Mouse (Mus musculus): ENCODE results near the gene Dscam. TPM values are rescaled to one million over a fixed set of nuclear protein-coding genes. Genes with fewer than 3 reads are reported as not detected.

The Dscam gene
- total and polyA plus RNA-seq, 2 experiments from 2014 or later, result not detected

DNA sequence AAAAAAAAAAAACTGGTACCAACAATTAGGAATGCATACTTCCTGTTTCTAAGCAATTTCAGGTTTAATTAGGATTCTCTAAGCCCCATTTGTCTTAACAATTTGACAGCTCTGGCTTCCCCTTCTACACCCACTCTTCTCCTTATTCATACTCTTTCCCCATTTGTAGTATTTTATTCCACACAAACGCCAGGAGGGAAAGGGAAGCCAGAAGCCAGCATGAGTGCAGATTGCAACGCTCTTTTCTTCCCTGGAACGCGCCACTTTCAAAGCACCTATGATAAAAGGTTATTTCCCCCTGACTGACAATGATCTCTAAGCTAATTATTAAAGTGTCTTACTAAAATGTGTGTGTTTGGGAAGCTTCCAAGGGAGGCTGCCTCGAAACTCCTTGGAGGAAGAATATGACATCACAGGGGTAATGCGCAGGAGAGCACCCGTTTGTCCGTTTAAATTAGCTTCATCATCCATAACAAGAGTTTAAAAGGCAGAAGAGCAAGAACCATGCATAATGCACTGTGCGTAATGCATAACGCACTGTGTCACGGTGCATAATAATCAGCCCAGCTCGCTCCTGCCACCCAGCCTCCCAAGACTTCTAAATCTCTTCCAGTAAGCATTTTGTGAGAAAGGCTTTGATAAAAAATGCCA, 25.9 kb downstream of the Dscam start:
- Histone ChIP-seq H3K4me1 (ENCODE audit: control insufficient read depth, insufficient read depth) (no peaks in the 10 kb centered on the region), H3K27ac (ENCODE audit: low read depth) (no peak overlapping the region), H3K4me3 (ENCODE audit: low read depth, low read length) (no peak overlapping the region), H3K36me3 (replicated peaks; ENCODE audit: control insufficient read depth, insufficient read depth, low read length) (no peaks in the 10 kb centered on the region), H3K9me3 (replicated peaks; ENCODE audit: control insufficient read depth, low read length) (no peaks in the 10 kb centered on the region), H3K9ac (replicated peaks; ENCODE audit: low read depth, low read length) (no peak overlapping the region), H3K4me2 (ENCODE audit: low read depth, low read length) (no peak overlapping the region), H3K27me3 (ENCODE audit: control insufficient read depth, insufficient read depth, low read length) (no peaks in the 10 kb centered on the region)
- ATAC-seq (ENCODE audit: insufficient read depth, low read depth) (no peak), DNase-seq (ENCODE audit: low spot score) (no peak)
- TF ChIP-seq EP300 (IDR thresholded peaks at IDR 0.05; ENCODE audit: low read depth) (no peak), CTCF (IDR thresholded peaks at IDR 0.05; ENCODE audit: low read depth) (no peak)
- 72% methylated on average over 12 of the region's 12 CpGs for WGBS

DNA sequence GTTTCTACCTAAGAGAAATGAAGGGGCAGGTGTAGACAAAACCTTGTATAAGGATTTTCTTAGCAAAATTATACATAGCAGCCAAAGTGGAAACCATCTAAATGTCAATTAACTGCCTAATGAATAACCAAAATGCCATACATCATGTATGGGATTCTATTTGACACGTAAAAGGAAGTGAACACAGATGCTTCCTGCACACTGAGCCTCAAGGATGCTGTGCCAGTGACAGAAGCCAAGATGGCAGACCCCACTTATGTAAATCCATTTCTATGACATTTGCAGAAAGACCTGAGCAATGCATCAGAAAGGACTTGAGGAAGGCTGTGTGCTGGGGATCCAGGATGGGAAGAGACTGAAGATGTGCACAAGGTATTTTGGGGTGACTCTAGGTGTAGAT, 28.6 kb downstream of the Dscam start:
- Histone ChIP-seq H3K4me1 (ENCODE audit: control insufficient read depth, insufficient read depth) (no peaks in the 10 kb centered on the region), H3K27me3 (ENCODE audit: control insufficient read depth, insufficient read depth, low read length) (no peaks in the 10 kb centered on the region), H3K9me3 (replicated peaks; ENCODE audit: control insufficient read depth, low read length) (no peaks in the 10 kb centered on the region), H3K36me3 (replicated peaks; ENCODE audit: control insufficient read depth, insufficient read depth, low read length) (no peaks in the 10 kb centered on the region), H3K4me2 (ENCODE audit: low read depth, low read length) (no peak overlapping the region), H3K4me3 (ENCODE audit: low read depth, low read length) (no peak overlapping the region), H3K27ac (ENCODE audit: low read depth) (no peak overlapping the region), H3K9ac (replicated peaks; ENCODE audit: low read depth, low read length) (no peak overlapping the region)
- ATAC-seq (ENCODE audit: insufficient read depth, low read depth) (no peak), DNase-seq (ENCODE audit: low spot score) (no peak)
- TF ChIP-seq CTCF (IDR thresholded peaks at IDR 0.05; ENCODE audit: low read depth), result no peak
- TF ChIP-seq EP300 (IDR thresholded peaks at IDR 0.05; ENCODE audit: low read depth), result no peak
- 59% methylated on average over 1 of the region's 1 CpGs for WGBS

DNA sequence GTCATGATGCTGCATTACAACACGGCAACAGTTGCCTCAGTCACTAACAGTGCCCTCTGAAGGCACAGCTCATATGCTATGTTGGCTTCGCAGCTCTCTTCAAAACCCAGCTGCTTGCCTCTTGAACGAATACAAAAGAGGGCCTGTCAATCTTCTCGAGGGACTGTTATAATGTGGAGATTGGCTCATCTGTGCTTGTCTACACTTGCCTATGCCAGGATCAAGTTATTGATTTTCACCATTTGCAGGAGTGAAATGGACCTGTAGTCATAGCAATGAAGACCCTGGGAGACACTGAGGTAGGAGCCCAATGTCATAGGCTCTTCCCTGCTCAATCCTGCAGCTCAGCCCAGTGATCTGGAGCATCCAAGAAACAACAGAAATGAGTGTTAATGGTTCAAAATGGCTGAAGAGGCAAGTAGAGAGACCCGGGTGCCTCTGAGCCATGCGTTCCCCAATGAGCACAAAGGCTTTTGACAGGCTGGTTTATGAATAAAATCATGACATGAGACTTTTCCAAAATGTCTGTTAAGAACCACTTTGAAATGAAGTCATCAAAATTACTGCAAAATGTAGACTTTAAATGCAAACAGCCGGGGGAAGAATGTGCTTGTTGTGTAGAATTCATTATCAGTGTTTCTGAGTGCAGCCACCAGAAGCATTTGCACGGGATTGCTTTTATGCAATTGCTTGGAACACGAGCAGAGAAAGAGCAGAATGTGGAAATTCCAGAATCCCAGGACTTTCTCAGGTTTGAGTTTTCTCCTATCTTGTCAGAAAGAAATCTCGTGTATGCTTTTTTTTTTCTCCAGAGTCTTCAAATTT, 35.3 kb downstream of the Dscam start:
- TF ChIP-seq CTCF (IDR thresholded peaks at IDR 0.05; ENCODE audit: low read depth), result no peak
- Histone ChIP-seq H3K36me3 (replicated peaks; ENCODE audit: control insufficient read depth, insufficient read depth, low read length) (no peaks in the 10 kb centered on the region), H3K4me3 (ENCODE audit: low read depth, low read length) (no peak overlapping the region), H3K27me3 (ENCODE audit: control insufficient read depth, insufficient read depth, low read length) (no peaks in the 10 kb centered on the region), H3K4me2 (ENCODE audit: low read depth, low read length) (no peak overlapping the region), H3K4me1 (ENCODE audit: control insufficient read depth, insufficient read depth) (no peaks in the 10 kb centered on the region), H3K27ac (ENCODE audit: low read depth) (no peak overlapping the region), H3K9me3 (replicated peaks; ENCODE audit: control insufficient read depth, low read length) (no peaks in the 10 kb centered on the region), H3K9ac (replicated peaks; ENCODE audit: low read depth, low read length) (no peak overlapping the region)
- WGBS, result 69% methylated on average over 10 of the region's 10 CpGs
- DNase-seq (ENCODE audit: low spot score) (no peak), ATAC-seq (ENCODE audit: insufficient read depth, low read depth) (no peak)

DNA sequence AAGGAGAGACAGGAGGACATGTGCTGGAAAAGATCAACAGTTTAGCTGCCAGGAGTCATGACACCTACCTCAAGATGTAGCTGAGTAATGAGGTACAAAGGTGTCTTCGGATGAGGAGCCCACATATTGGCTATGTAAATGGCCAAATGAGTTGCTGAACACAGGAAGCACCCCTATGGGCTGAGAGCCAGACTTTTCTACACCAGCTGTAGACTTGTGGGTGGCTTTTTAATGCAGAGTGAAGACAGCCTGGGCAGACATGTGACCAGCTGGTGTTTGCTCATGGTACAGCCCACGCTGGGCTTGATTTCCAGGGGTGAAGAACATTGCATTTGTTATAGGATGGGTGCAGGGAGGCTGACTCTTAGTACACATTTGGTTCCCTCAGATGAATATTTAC, 43.3 kb downstream of the Dscam start:
- Histone ChIP-seq H3K4me3 (ENCODE audit: low read depth, low read length) (no peak overlapping the region), H3K4me2 (ENCODE audit: low read depth, low read length) (no peak overlapping the region), H3K27ac (ENCODE audit: low read depth) (no peak overlapping the region), H3K9me3 (replicated peaks; ENCODE audit: control insufficient read depth, low read length) (no peaks in the 10 kb centered on the region), H3K4me1 (ENCODE audit: control insufficient read depth, insufficient read depth) (no peaks in the 10 kb centered on the region), H3K9ac (replicated peaks; ENCODE audit: low read depth, low read length) (no peak overlapping the region), H3K36me3 (replicated peaks; ENCODE audit: control insufficient read depth, insufficient read depth, low read length) (no peaks in the 10 kb centered on the region), H3K27me3 (ENCODE audit: control insufficient read depth, insufficient read depth, low read length) (no peaks in the 10 kb centered on the region)
- no peak for DNase-seq (ENCODE audit: low spot score)
- ATAC-seq (ENCODE audit: insufficient read depth, low read depth), result no peak
- TF ChIP-seq CTCF (IDR thresholded peaks at IDR 0.05; ENCODE audit: low read depth) (no peak), EP300 (IDR thresholded peaks at IDR 0.05; ENCODE audit: low read depth) (no peak)
- 61% methylated on average over 2 of the region's 2 CpGs for WGBS

- ATAC-seq (ENCODE audit: insufficient read depth, low read depth), result no peak
- 59% methylated on average over 4 of the region's 4 CpGs for WGBS
These were observed 60.5 kb downstream of the Dscam start for GRCm38 (mm10) chr16:97110028-97110427.

More at GRCm38 (mm10) chr16:97110028-97110427, 60.5 kb downstream of the Dscam start:
- Histone ChIP-seq H3K27me3 (ENCODE audit: control insufficient read depth, insufficient read depth, low read length) (no peaks in the 10 kb centered on the region), H3K27ac (ENCODE audit: low read depth) (no peak overlapping the region), H3K9me3 (replicated peaks; ENCODE audit: control insufficient read depth, low read length) (no peaks in the 10 kb centered on the region), H3K4me1 (ENCODE audit: control insufficient read depth, insufficient read depth) (no peaks in the 10 kb centered on the region), H3K9ac (replicated peaks; ENCODE audit: low read depth, low read length) (no peak overlapping the region), H3K36me3 (replicated peaks; ENCODE audit: control insufficient read depth, insufficient read depth, low read length) (no peaks in the 10 kb centered on the region), H3K4me2 (ENCODE audit: low read depth, low read length) (no peak overlapping the region), H3K4me3 (ENCODE audit: low read depth, low read length) (no peak overlapping the region)
- no peak for DNase-seq (ENCODE audit: low spot score)
- no peak for TF ChIP-seq CTCF (IDR thresholded peaks at IDR 0.05; ENCODE audit: low read depth)
- TF ChIP-seq EP300 (IDR thresholded peaks at IDR 0.05; ENCODE audit: low read depth), result no peak

All from heart, postnatal 0 days (tissue).